Mouse (Mus musculus) layer of hippocampus, adult 18-20 months (tissue): ENCODE measurements at regions not wholly inside any gene's neighbourhood (a gene's known extent, or its start where the extent isn't known, plus 50 kb on each side); places are given as distances from the start of the nearest gene placed in this dataset.
"Not testable (repeated sequence)": the region's sequence is repeated elsewhere in the genome, so short reads cannot be mapped to it uniquely, and the experiment has no call there.

Experiments used
- DNase-seq, 2 experiments: peaks; one replicate each; pipeline ENCODE4 v3.0.0; 2022; ENCODE audit warnings: low spot score in 2 of 2

- no peak for DNase-seq
Measured at GRCm38 (mm10) chr12:95385688-95386087, 306.3 kb upstream of the Flrt2 start.

DNA sequence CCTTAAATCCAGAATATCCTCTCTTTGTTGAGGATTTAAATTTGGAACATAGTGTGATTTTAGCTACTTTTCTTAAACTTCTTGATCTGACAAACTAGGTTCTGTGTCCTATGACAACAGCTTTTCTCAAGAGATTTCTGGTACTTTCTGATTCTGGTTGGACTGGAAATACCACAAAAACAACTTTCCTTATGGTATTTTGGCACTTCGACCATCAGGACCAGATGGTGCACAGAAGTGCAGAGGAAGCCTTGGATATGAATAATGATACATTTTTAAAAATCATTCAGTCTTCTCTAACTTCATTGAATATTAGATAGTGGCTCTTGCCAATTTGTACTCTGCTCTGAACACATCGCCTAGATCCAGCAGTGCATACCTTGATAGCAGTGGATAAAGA lies 303.8 kb upstream of the Flrt2 start:
- DNase-seq, result peak; percentile 70 to 92

DNA sequence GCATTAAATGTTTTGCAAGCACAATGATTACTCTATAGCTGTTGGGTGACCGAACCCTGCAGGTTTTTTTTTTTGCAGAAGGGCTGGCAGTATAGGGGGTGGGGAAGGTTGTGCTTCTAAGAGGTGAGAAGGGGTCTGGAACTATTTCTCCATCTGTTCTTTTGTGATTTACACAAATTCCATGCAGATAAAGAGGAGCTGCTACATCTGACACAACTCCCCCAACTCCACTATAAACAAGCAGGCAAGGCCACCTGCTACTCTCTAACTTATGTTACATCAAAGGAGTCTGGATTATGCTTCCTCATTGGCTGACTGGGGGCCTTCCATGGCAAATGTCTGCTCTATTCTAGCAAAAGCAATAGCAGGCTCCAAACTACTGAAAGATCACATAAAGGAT lies 299.2 kb upstream of the Flrt2 start:
- peak in 1 of 2 experiments; percentile 33 for DNase-seq

- no peak for DNase-seq
Measured at GRCm38 (mm10) chr12:95394991-95395530, 297.0 kb upstream of the Flrt2 start.

DNA sequence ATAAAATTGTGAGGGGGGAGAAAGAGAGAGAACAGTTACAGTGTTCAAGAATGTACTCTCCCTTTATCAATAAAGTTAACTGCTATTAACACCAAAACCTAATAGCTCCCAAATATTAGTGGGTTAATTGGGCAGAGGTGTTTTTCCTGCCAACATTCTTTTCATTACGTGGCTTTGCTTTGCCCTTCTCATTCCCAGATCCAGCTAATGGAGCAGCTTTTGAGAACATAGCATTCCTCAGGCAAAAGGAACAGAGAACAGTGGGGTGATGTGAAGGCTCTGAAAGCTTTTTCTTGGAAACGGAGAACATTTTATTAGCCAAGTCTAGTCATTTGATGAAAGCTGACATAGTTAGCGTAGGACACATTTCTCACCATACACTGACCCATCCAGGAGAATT lies 271.2 kb upstream of the Flrt2 start:
- peak in 1 of 2 experiments; percentile 14 for DNase-seq

GRCm38 (mm10) chr12:95424739-95425138 lies 267.3 kb upstream of the Flrt2 start:
- DNase-seq, result no peak

- DNase-seq, result no peak
Measured at GRCm38 (mm10) chr12:95437226-95437625, 254.8 kb upstream of the Flrt2 start.

DNA sequence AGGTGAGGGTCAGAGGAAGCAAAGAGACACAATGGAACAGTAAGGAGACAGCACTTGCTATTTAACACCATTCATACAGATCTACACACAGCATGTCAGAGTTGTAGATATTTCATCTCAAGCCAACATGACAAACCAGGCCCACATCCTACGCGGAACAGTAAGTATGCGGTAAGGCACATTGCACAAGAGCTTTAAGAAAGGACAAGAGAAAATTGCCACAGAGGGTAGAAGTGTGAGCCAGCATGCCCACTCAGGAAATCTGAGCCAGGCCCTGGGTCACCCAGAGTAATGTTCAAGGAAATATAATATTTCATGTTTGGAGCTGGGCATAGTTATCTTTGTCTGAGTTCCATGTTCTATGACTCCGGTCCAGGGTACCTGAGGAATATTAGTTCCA lies 234.5 kb upstream of the Flrt2 start:
- DNase-seq, result no peak

DNA sequence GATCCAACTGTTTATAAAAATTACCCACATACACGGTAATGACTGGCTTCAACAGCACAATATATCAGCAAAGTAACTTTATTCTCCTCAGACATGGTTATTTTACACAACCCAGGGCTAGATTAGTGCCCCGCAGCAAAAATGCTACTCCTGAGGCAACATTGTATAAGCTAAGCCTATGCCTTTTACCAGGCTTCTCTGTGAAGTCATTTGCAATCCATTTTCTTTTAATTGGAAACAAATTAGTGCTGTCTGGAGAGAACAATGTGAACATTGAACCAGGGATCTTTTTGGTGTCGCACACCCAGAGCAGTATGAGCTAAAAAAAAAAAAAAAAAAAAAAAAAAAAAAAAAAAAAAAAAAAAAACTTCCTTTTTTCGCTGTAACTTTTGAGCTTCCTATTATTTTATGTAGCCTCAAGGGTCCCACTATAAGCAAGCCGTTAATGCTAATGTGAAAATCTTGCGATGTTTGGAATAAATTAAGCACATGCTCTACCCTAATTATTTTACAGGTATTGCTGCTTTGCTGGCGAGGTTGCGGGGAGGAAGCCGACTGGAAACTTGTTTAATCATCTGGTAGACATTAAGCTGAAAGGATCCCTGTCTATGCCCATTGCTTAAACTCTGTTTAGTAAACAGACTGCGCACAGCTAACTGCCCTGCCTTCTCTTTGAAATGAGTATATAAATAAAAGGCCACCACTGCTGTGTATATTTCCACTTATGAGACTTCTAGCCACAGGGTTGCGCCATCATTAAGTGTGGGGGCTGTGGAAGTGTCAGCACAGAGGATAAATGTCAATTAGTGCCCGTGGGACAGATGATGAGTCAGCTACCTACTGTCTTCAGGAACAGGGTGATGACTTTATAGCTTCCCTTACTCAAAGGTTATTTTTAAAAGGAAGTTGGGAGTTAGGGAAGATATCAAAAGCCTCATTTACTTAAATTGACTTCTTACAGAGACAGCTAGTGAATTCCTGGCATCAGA lies 225.2 kb upstream of the Flrt2 start:
- DNase-seq, result no peak

DNA sequence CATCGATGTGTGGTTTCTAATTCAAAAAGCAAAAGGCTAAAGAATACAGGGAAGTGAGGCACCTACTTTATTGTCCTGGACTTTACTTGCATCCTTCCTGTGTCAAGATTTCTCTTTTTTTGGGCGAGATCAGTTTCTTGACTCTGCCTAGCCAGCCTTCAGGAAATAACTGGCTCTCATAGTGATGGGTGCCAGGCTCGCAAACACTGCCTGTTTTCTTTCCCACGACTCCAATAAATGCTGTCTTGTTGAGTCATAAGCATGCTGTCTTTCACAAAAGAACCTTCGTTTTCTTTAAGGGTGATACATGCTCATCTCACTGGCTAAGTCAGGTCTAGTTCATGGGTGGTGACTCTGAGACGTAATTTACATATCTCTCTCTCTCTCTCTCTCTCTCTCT lies 222.1 kb upstream of the Flrt2 start:
- DNase-seq, result no peak

DNA sequence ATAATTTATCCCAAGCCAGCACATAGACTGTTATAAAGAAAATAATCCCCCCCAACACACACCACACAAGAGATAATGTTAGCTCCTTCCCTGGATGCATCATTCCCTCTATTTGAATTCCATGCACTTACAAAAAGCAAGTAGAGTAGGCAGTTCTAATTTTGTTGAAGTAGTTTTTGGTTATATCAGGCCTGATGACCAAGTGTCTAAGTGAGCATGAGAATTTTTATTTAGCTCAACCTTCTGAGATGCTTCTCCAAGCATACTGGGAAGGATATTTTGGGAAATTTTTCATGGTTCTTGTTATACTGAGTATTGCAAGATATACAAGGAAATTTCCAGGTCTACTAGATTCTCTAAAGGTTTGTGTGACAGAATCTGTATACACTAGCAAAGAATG lies 205.5 kb upstream of the Flrt2 start:
- DNase-seq, result no peak

- DNase-seq, result no peak
Measured at GRCm38 (mm10) chr12:95488371-95488770, 203.7 kb upstream of the Flrt2 start.

GRCm38 (mm10) chr12:95489374-95489773 lies 202.7 kb upstream of the Flrt2 start:
- DNase-seq, result no peak

DNA sequence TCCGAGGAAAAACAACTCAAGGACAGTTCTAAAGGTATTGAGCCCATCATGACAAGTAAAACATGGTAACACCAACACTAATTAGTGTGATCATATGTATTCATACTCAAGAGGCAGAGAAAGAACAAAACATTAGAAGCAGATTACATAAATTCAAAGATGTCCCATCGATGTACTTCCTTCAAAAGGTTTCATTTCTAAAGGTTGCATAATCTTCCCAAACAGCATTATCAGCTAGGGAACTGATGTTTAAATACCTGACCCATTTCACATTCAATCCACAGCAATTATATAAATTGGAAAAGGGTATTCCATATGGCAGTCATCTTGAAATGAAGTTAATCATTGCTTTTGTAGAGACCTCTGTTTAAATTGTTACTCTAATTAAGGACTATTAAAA lies 202.2 kb upstream of the Flrt2 start:
- DNase-seq, result no peak

GRCm38 (mm10) chr12:95491806-95492436 lies 200.1 kb upstream of the Flrt2 start:
- DNase-seq, result not testable (repeated sequence)

DNA sequence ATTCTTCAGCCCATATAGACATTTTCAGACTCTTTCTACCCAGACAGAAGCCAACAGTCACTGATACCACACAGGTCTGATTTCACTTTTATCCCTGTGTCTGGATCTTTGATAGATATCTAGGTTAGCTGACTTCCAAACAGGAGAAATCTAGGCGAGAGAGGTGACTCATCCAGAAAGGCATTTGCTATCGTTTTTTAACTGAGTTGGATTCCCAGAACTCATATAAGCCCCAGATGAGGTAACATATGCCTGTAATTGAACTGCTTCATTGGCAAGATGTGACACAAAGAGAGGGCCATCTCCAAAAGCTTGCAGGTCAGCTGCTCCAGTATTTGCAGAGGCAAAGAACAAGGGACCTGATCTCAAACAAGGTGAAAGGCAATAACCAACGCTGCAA lies 190.6 kb upstream of the Flrt2 start:
- DNase-seq, result no peak

GRCm38 (mm10) chr12:95520008-95520407 lies 172.0 kb upstream of the Flrt2 start:
- DNase-seq, result no peak

GRCm38 (mm10) chr12:95522052-95522451 lies 170.0 kb upstream of the Flrt2 start:
- no peak for DNase-seq

DNA sequence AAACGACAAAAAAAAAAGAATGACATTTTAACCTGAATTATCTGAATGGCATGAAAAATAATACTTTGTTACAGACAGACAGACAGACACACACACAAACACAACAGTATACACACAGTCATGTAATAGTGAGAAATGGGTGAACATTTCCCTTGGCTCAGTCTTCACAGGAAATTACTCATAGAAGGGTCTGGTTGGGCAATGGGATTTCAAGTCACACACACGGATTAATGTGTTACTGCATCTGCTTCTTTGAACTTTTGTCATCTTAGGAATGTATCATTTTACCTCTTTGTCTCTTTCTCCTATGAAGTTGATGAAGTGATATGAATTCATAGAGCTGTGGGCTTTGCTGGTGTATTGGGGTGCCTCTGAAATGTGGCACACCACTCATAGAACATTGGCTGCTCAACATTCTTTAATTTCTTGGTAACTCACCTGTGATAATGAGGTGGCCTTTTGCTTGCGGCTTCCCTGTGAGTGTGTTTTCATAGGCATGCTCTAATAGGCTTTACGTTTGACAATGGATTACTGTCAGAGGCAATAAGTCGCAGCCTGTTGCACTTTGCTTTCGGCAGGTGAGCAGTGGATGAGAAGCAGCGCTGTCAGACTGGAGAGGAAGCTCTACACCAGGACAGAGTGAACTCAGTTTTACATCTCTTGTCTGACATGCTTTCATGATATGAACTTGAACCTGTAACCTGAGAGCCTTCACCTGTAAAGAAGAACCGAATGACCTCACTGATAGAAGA lies 158.0 kb upstream of the Flrt2 start:
- no peak for DNase-seq

- peak in 1 of 2 experiments; percentile 9 for DNase-seq
Measured at GRCm38 (mm10) chr12:95547301-95547700, 144.7 kb upstream of the Flrt2 start.

- no peak for DNase-seq
Measured at GRCm38 (mm10) chr12:95553129-95553528, 138.9 kb upstream of the Flrt2 start.
